Mouse (Mus musculus): ENCODE results near the gene Cyp4v3. TPM values are rescaled to one million over a fixed set of nuclear protein-coding genes. Genes with fewer than 3 reads are reported as not detected.

The Cyp4v3 gene
- 2.7 and 3.5 TPM in 2 replicates for polyA plus RNA-seq (2014; fragmentation: Nextera tagmentation; extraction: Ambion mirVana)

DNA sequence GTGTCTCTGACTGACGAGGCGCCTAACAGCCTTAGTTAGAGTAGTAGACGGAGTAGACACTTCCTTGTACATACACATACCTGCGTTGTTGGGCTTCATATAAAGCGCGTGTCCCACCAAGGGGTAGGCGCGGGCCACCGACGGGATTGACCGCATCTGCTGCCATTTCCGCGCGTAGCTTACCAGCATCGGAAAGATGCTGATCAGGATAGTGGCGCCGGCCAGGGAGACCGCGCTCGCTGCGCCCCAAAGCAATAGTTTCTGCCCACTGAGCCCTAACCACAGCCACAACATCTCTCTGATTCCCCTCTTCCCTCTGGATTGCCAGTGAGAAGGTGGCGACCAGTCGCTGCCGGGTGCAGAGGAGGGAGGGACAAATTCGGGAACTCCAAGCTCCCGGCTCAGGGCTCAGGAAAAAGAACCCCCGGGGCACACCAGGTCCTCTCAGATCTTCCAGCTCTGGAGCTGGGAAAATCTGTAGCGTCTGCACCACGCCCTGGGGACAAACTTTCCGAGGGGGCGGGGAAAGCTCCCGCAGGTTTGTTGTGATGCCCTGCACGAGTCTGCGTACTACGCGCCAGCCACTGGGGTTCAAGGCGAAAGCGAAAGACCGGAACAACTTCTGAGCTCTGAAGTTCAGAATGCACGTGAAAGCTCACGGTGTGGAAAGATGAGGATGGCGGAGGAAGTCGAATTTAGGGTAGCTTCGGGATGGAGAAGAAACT, at the start of gene Cyp4v3:
Cyp4v3 (minus strand) TSS at position 532 of the 725 bp plus-strand sequence.
- Histone ChIP-seq H3K4me2 (ENCODE audit: low read depth, low read length) (peak within 1 kb of the TSS; percentile 82), H3K27me3 (replicated peaks; ENCODE audit: control insufficient read depth, insufficient read depth, low read length) (no peaks in the 10 kb centered on the region), H3K4me3 (ENCODE audit: low read depth, low read length) (peak within 1 kb of the TSS; percentile 65), H3K9me3 (ENCODE audit: control insufficient read depth, low read length) (no peaks in the 10 kb centered on the region), H3K9ac (ENCODE audit: low read depth, low read length) (peak within 1 kb of the TSS; percentile 70), H3K4me1 (ENCODE audit: control insufficient read depth, insufficient read depth, low read length) (0 out of 2 replicates have a peak, but pooled peaks cover 7% of the 10 kb centered on the region), H3K27ac (replicated peaks; ENCODE audit: low read depth, low read length) (no peak within 1 kb of the TSS), H3K36me3 (ENCODE audit: control insufficient read depth, insufficient read depth, low read length) (no peaks in the 10 kb centered on the region)
- peak; percentile 88 for ATAC-seq (ENCODE audit: low read depth)
- under 1% methylated on average over 41 of the region's 44 CpGs for WGBS
- DNase-seq (ENCODE audit: low spot score), result peak; percentile 87

DNA sequence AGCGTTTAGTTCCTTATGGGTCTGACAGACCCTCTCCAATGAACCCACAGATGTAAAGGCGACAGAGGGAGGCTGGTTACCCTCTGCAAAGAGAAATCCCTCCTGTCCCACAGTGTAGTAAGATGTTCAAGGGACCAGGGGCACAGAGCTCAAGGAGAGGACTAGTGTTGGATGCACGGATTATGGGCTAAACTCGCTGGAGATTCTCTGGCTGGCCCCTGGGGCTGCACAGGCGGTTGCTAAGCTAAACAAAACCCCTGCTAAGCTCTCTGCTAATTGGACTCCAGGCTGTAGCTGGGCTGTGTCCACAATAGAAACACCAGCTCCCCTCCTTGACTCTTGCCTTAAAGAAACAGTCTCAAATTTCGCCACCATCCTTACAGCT, 48.9 kb upstream of the Cyp4v3 start, which contains the start of gene Fam149a:
Fam149a (minus strand) TSS at position 329 of the 385 bp plus-strand sequence.
- H3K9me3 ChIP-seq (ENCODE audit: control insufficient read depth, low read length), result no peaks in the 10 kb centered on the region
- H3K4me3 ChIP-seq (ENCODE audit: low read depth, low read length), result peak within 1 kb of the TSS; percentile 38
- peak; percentile 67 for DNase-seq (ENCODE audit: low spot score)
- peaks cover 10% of the 10 kb centered on the region; the same call in 1 of the 2 replicates for H3K4me1 ChIP-seq (ENCODE audit: control insufficient read depth, insufficient read depth, low read length)
- WGBS, result 1% methylated on average over 6 of the region's 6 CpGs
- H3K9ac ChIP-seq (ENCODE audit: low read depth, low read length), result peak within 1 kb of the TSS; percentile 32; the same call in 1 of the 2 replicates
- no peaks in the 10 kb centered on the region for H3K36me3 ChIP-seq (ENCODE audit: control insufficient read depth, insufficient read depth, low read length)
- peak; percentile 84 for ATAC-seq (ENCODE audit: low read depth)
- H3K4me2 ChIP-seq (ENCODE audit: low read depth, low read length), result peak within 1 kb of the TSS; percentile 75
- peaks cover 9% of the 10 kb centered on the region for H3K27me3 ChIP-seq (replicated peaks; ENCODE audit: control insufficient read depth, insufficient read depth, low read length)
- no peak within 1 kb of the TSS for H3K27ac ChIP-seq (replicated peaks; ENCODE audit: low read depth, low read length)

DNA sequence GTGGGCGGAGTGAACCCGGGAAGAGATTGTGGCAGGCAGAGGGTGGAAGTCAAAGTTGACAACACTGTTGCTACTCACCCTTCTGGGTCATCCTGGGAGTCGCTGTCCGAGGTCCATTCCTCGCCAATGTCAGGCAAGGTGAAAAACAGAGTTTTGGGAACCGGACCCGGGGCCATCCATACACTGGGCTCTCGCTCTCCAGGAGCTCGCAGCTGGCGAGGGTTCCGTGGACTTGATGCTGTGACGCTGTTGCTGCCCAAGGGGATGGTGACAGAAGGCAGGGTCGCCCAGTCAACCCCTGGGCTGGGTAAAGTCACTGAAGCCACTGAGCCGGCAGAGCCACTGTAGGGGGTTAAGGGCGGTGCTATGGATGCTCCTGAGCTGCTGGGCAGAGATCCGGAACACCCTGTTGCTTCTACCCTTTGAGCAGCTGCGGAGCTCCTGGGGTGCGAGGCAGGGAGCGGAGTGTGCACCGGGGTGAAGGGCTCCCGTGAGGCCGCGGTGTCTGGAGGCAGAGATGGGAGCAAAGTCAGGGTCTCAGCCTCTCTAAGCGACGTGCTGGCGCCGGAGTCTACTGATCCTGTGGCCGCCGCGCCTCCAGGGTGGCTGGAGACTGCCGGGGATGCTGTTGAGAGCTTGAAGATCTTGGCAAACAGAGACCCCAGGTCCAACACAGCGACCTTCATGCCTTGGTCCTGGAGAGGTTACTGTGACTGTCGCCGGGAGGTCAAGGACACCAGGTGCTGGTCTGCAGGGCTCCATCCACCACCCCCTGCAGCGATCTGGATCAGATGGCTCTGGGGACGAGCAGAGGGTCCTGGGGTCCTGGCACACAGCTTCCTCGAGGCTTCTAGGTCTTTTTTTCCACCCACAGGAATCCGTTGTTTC, 48.3 kb upstream of the Cyp4v3 start:
- WGBS, result 2% methylated on average over 27 of the region's 38 CpGs
- H3K36me3 ChIP-seq (ENCODE audit: control insufficient read depth, insufficient read depth, low read length), result no peaks in the 10 kb centered on the region
- peak; percentile 61; the same call in 1 of the 2 replicates for ATAC-seq (ENCODE audit: low read depth)
- peak overlapping the region; percentile 38 for H3K4me3 ChIP-seq (ENCODE audit: low read depth, low read length)
- H3K4me1 ChIP-seq (ENCODE audit: control insufficient read depth, insufficient read depth, low read length), result peaks cover 10% of the 10 kb centered on the region; the same call in 1 of the 2 replicates
- DNase-seq (ENCODE audit: low spot score), result no peak
- no peaks in the 10 kb centered on the region for H3K9me3 ChIP-seq (ENCODE audit: control insufficient read depth, low read length)
- H3K4me2 ChIP-seq (ENCODE audit: low read depth, low read length), result peak overlapping the region; percentile 75
- peaks cover 9% of the 10 kb centered on the region for H3K27me3 ChIP-seq (replicated peaks; ENCODE audit: control insufficient read depth, insufficient read depth, low read length)
- H3K27ac ChIP-seq (replicated peaks; ENCODE audit: low read depth, low read length), result no peak overlapping the region
- peak overlapping the region; percentile 32; the same call in 1 of the 2 replicates for H3K9ac ChIP-seq (ENCODE audit: low read depth, low read length)

DNA sequence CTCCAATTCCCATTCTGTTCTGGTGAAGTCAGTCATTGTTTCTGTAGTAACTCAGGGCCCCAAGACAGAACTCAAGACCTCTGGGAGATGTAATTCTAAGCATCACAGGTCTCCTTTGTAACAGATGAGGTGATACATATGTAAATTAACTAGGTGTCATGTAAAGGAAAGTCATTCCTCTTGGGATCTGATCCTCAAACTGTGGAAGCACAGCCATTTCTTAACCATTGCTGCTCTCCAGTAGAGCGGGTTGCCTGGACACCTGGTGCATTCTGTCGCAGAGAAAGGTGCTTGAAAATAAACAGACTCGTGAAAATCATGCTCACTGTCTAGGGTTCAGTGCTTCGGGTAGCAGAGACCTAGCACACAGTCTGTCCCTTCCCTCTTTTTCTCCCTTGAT, 47.6 kb upstream of the Cyp4v3 start:
- H3K9me3 ChIP-seq (ENCODE audit: control insufficient read depth, low read length), result no peaks in the 10 kb centered on the region
- peaks cover 9% of the 10 kb centered on the region for H3K27me3 ChIP-seq (replicated peaks; ENCODE audit: control insufficient read depth, insufficient read depth, low read length)
- DNase-seq (ENCODE audit: low spot score) (peak; percentile 22), ATAC-seq (ENCODE audit: low read depth) (0 out of 2 replicates have a peak, but pooled peaks have one; percentile 16)
- no peak overlapping the region for H3K27ac ChIP-seq (replicated peaks; ENCODE audit: low read depth, low read length)
- H3K4me2 ChIP-seq (ENCODE audit: low read depth, low read length), result peak overlapping the region; percentile 75; the same call in 1 of the 2 replicates
- WGBS, result 27% methylated on average over 4 of the region's 4 CpGs
- H3K9ac ChIP-seq (ENCODE audit: low read depth, low read length), result no peak overlapping the region
- peaks cover 10% of the 10 kb centered on the region; the same call in 1 of the 2 replicates for H3K4me1 ChIP-seq (ENCODE audit: control insufficient read depth, insufficient read depth, low read length)
- H3K36me3 ChIP-seq (ENCODE audit: control insufficient read depth, insufficient read depth, low read length), result no peaks in the 10 kb centered on the region
- no peak overlapping the region for H3K4me3 ChIP-seq (ENCODE audit: low read depth, low read length)

DNA sequence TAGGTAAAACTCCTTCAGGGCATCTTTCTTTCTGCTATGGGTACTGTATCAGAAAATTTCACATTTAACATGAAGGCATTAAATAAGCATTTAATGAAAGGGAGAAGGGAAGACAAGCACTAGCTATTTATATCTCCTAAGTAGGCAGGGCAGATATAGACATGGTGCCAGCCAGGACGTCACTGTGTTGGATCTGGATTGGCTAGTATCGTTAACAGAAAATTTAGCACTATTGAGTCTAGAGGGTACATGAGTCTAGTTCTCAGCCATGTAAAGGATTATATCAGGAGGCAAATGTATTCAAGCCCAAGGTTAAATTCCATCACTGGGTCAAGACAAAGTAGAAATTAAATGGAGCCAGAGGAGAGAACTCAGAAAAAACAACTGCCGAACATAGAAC, 41.1 kb upstream of the Cyp4v3 start:
- no peaks in the 10 kb centered on the region for H3K27me3 ChIP-seq (replicated peaks; ENCODE audit: control insufficient read depth, insufficient read depth, low read length)
- no peaks in the 10 kb centered on the region for H3K36me3 ChIP-seq (ENCODE audit: control insufficient read depth, insufficient read depth, low read length)
- DNase-seq (ENCODE audit: low spot score), result no peak
- no peak overlapping the region for H3K27ac ChIP-seq (replicated peaks; ENCODE audit: low read depth, low read length)
- no peak overlapping the region for H3K9ac ChIP-seq (ENCODE audit: low read depth, low read length)
- H3K9me3 ChIP-seq (ENCODE audit: control insufficient read depth, low read length), result no peaks in the 10 kb centered on the region
- H3K4me3 ChIP-seq (ENCODE audit: low read depth, low read length), result no peak overlapping the region
- no peak for ATAC-seq (ENCODE audit: low read depth)
- H3K4me2 ChIP-seq (ENCODE audit: low read depth, low read length), result no peak overlapping the region
- 71% methylated on average over 3 of the region's 3 CpGs for WGBS
- H3K4me1 ChIP-seq (ENCODE audit: control insufficient read depth, insufficient read depth, low read length), result no peaks in the 10 kb centered on the region

DNA sequence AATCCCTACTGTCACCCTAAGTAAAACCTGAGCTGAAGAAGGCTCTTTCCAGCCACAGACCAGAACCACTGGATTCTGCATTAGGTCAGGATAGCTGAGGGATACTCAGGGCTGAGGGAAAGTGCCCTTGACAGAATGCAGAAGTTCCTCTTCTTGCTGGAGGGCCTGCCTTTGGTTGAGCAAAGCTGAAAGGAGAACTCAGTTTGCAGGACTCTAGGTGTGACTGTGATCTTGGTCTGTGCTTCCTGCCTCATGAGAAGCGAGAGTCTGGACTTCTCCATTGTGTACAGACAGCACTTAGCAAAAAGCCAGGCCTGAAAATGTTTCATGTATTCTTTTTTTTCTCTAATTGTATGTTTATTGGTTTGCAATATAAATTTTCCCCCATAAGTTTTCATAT, 34.1 kb upstream of the Cyp4v3 start:
- Histone ChIP-seq H3K36me3 (ENCODE audit: control insufficient read depth, insufficient read depth, low read length) (no peaks in the 10 kb centered on the region), H3K27me3 (replicated peaks; ENCODE audit: control insufficient read depth, insufficient read depth, low read length) (no peaks in the 10 kb centered on the region), H3K9ac (ENCODE audit: low read depth, low read length) (no peak overlapping the region), H3K4me1 (ENCODE audit: control insufficient read depth, insufficient read depth, low read length) (no peaks in the 10 kb centered on the region), H3K4me2 (ENCODE audit: low read depth, low read length) (no peak overlapping the region), H3K4me3 (ENCODE audit: low read depth, low read length) (no peak overlapping the region), H3K9me3 (ENCODE audit: control insufficient read depth, low read length) (no peaks in the 10 kb centered on the region), H3K27ac (replicated peaks; ENCODE audit: low read depth, low read length) (no peak overlapping the region)
- DNase-seq (ENCODE audit: low spot score) (no peak), ATAC-seq (ENCODE audit: low read depth) (no peak)
- 100% methylated on average over 1 of the region's 1 CpGs for WGBS

DNA sequence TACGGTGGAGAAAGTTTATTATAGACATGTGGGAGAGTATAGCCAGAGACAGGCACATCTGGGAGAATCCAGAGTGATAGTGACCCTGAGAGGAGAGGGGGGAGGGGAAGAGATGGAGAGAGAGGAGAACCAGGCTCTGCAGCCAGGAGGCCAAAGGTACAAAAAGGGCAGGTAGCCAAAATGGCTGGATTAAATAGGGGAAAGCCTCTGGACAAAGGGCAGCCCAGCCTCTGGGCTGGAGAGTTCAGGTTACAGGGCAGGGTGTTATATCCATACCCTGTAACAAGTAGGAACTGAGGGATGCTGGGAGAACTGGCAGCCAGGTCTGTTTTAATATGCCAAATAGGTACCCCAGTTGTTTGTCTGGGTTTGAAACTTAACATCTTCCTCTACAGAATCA, 30.2 kb upstream of the Cyp4v3 start:
- no peaks in the 10 kb centered on the region for H3K9me3 ChIP-seq (ENCODE audit: control insufficient read depth, low read length)
- H3K27me3 ChIP-seq (replicated peaks; ENCODE audit: control insufficient read depth, insufficient read depth, low read length), result no peaks in the 10 kb centered on the region
- no peaks in the 10 kb centered on the region for H3K4me1 ChIP-seq (ENCODE audit: control insufficient read depth, insufficient read depth, low read length)
- no peak overlapping the region for H3K27ac ChIP-seq (replicated peaks; ENCODE audit: low read depth, low read length)
- H3K4me3 ChIP-seq (ENCODE audit: low read depth, low read length), result no peak overlapping the region
- H3K9ac ChIP-seq (ENCODE audit: low read depth, low read length), result no peak overlapping the region
- no peaks in the 10 kb centered on the region for H3K36me3 ChIP-seq (ENCODE audit: control insufficient read depth, insufficient read depth, low read length)
- 69% methylated on average over 1 of the region's 1 CpGs for WGBS
- no peak overlapping the region for H3K4me2 ChIP-seq (ENCODE audit: low read depth, low read length)
- DNase-seq (ENCODE audit: low spot score) (no peak), ATAC-seq (ENCODE audit: low read depth) (no peak)

DNA sequence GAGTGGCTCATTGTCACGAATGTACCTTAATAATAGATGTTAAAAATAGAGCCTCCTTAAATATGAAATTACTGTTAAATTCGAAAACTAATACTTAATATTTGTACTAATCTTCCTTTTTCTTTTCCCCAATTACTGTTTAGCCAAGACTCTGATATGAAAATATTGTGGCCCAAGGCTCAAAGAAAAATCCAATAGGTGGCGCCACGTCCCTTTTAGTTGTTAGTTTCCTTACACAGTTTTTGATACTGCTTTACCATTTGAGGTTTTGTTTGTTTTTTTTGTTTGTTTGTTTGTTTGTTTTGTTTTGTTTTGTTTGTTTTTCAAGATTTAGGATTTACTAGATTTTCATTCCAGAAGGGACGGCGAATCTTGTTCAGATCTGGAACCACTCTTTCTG, 29.3 kb upstream of the Cyp4v3 start:
- 58% methylated on average over 6 of the region's 6 CpGs for WGBS
- H3K27me3 ChIP-seq (replicated peaks; ENCODE audit: control insufficient read depth, insufficient read depth, low read length), result no peaks in the 10 kb centered on the region
- DNase-seq (ENCODE audit: low spot score), result no peak

More for the DNA sequence above, 29.3 kb upstream of the Cyp4v3 start:
- Histone ChIP-seq H3K27ac (replicated peaks; ENCODE audit: low read depth, low read length) (no peak overlapping the region), H3K4me1 (ENCODE audit: control insufficient read depth, insufficient read depth, low read length) (peaks cover 3% of the 10 kb centered on the region; the same call in 1 of the 2 replicates), H3K36me3 (ENCODE audit: control insufficient read depth, insufficient read depth, low read length) (no peaks in the 10 kb centered on the region), H3K4me3 (ENCODE audit: low read depth, low read length) (no peak overlapping the region), H3K9me3 (ENCODE audit: control insufficient read depth, low read length) (no peaks in the 10 kb centered on the region), H3K4me2 (ENCODE audit: low read depth, low read length) (no peak overlapping the region), H3K9ac (ENCODE audit: low read depth, low read length) (no peak overlapping the region)
- no peak for ATAC-seq (ENCODE audit: low read depth)

Measured in embryonic facial prominence, embryonic 14.5 days (tissue).